Mouse (Mus musculus): Measurements from ENCODE around the gene Spsb4.

The Spsb4 gene

DNA sequence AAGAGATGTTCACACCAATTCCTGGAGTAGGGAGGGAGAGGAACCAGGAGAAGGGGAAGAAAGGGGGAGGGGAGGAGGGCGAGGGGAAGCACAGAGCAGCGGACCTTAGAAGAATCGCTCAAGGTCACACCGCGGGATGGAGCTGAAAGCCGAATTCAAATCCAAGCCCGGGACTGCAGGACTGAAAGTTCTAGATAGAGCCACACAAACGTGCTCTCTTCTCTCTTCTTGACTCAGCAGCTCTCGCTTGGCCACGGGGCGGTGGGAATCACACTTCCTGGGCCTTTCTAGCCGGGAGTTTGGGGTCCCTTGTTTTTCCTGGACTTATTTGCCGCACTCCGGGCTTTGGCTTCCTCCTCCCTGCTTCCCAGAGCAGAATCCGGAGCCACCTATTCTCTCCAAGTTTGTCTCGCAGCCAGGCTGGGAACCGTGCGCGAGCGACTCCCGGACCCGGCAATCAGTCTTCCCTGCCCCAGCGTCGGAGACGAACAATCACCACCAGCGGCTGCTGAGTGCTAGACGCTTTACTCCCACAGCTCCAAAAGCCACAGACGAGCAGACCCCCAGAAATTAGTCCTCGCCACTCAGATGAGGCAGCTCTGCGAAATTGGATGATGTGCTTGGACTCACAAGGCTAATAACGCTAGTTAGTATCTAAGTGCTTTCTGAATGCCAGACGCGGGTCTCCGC lies 1.4 kb downstream of the Spsb4 start:
- DNase-seq (ENCODE audit: low spot score): no peak

DNA sequence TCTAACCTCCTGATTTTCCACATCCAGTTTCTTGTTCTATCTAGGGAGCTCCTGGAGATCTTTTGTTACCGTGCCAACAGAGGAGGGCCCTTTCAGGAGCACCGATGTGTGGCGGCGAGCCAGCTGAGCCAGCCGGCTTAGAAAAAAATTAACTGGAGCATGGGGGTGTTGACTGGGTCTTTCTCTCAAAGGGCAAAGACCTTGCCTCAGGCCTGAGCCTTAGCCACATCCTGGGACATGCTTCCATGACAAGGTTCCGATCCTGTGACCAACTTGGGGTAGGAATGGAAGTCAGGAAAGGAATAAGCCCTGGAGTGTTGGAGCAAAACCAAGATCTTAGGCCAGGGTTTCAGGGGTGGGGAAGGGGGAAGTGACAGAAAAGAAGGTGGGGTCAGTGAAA lies 2.9 kb downstream of the Spsb4 start:
- no peak for DNase-seq (ENCODE audit: low spot score)

DNA sequence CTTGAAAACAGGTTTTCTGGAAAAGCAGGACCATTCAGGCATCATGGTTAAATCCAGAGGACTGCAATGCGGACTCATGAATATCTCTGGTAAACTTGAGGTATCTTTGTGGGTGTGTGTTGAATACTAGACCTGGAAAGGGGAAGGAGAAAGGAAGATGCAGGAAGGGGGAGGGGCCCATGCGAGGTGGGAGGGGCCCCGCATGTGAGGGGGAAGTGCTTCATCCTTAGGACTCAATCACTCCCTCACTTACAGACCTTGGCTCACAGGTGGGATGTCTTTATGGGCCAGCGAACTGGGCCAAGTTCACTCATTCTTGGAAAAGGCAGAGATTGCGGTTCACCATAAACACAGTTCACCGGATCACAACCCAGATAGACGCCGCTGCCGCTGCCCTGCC lies 4.9 kb downstream of the Spsb4 start:
- DNase-seq (ENCODE audit: low spot score): no peak

DNA sequence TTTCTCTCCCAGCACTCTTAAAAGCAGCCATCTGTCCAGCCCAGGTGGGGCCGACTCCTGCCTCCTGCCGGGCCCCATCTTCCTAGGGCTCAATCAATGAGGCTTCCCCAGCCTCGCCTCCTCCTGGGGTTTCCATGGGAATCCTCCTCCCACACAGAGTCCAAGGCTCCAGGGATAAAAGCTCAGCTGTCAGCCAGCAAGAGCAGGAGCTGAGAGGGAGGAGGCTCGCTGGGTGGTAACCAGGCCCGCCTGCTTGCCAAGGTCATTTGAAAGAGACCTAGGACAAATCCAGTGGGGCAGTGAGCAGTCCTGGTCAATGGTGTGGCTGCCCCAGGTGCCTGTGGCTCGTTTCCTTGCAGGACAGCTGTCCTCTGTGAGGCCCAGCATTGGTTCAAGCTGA lies 5.5 kb downstream of the Spsb4 start:
- DNase-seq (ENCODE audit: low spot score): no peak

DNA sequence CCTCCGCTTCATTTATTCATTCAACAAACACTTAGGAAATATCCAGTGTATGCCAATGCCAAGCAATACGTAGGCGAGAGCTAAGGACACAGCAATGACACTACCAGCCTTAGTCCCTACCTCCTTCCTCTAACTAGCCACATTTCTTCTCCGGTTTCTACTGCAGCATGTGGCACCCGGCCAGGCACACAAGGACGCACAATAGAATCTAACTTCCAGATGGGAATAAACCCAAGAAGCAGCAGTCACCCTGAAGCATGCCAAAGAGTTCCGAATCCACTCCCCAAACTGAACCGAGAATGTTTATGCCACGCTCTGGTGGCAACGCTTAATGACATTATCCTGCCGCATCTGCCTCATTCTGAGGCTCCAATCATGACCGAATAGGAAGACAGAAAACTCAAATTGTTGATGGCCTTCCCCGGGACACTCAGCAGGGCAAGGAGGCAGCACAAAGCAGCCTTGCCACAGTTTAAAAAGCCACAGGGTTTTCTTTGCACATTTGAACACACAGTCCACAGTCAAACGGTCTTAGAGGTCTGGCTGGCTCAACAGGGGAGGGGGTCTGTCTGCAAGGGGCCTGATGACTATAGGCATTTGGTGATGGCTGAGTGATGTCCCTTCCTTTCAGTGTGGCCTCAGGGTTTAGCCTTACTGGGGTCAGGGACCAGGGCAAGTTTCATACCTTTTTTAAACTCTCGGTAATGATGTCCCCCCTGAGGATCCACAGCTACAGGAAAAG lies 7.0 kb downstream of the Spsb4 start:
- DNase-seq (ENCODE audit: low spot score): no peak

DNA sequence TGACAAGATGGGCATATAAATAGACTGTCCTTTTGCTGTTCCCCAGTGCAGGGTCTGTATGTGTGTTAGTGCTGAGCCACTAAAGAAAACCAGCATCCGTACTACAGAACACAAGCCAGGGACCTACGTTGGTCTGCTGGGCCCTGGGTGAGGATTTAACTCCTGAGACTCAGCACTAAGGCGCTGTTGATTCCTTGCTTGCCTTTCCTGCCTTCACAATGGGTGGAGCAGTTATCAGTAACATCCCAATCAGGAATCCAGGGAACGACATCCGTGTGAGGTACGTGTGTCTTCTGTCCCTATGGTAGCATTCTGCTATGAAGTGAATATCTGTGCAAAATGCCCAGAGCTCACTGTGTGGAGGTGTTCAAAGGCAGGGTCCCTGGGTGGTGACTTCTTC lies 8.2 kb downstream of the Spsb4 start:
- DNase-seq (ENCODE audit: low spot score): no peak

DNA sequence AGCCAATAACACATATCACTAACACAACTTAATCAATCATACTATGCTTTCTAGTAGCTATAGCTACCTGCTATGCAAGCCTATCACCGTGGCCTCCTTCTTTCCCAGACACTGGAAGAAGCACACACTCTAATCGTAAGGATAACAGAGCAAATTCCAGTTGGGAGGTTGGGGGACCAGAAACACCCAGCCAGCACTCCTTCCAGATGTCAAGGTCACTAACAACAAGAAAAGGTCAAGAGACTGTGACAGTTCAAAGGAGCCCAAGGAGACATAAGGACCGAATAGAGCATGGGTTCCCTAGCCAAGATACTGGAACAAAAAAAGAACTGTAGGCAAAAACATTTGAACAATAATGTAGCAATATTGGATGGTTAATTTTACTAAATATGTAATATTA lies 13.9 kb downstream of the Spsb4 start:
- no peak for DNase-seq (ENCODE audit: low spot score)

DNA sequence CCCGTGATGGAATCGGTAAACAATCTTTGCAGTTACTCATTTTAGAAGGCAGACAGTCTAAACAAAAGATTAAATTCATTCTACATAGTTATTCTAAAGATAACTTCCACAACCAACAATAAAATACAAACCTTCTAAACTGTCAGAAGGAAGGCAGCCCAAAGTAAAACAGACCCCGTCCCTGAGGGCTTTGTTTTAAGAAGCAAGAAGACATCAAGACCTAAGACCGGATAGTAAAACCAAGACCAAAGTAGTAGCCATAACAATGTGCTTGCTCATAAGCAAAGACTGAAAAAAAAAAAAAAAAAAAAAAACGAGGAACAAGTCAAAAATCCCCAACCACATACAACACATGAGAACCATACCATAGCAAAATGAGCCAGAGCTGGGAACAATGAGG lies 15.5 kb downstream of the Spsb4 start:
- no peak for DNase-seq (ENCODE audit: low spot score)

DNA sequence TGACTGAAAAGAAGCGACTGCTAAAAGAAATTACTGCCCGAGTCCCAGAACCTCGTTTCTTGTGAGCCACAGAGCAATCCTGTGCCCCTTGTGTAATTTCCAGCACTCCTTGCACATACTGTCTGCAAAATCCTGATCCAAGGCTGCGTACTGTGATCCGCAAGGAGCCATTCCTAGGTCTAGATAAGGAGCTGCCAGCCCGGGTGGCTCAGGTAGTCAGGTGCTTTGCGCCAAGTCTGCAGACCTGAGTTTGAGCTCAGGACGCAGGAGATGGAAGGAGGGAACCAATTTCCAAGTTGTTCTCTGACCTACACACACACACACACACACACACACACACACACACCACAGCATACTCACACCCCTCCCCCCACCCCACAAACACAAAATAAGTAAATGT lies 16.0 kb downstream of the Spsb4 start:
- DNase-seq (ENCODE audit: low spot score): no peak

DNA sequence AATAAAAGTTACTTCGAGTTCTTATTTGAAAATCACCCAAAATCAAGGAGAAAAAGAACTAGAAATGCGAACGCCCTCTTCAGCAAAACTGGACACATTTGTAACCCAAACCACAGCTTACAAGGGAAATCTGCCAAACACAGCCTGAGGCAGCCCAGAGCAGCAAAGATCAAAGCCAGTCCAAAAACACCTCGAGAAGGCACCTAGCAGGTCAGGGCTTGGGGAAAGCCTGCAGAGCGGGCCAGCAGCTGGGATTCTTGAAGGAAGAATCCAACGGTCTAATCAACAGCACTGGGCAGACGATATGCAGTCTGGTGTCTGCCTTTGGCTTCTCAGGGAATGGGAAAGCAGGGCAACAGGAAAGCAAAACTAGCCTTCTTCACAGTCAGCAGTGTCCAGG lies 16.6 kb downstream of the Spsb4 start:
- DNase-seq (ENCODE audit: low spot score): no peak

DNA sequence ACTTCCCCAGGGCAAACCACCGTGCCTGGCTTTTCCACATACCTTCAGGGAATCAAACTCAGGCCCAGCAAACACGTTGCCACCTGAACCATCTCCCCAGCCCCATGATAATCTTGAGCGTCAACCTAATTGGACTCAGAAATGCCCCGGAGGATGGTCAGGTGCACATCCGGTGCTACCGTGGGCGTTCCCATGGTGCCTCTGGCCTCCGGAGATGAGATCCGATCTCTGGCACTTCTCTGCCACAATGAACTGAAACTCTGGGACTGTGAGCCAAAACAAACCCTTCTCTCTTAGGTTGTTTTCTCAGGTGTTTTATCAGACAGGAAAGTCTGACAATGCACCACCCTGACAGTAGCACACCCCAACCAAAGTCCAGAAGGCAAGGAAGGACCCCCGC lies 17.2 kb downstream of the Spsb4 start:
- no peak for DNase-seq (ENCODE audit: low spot score)

DNA sequence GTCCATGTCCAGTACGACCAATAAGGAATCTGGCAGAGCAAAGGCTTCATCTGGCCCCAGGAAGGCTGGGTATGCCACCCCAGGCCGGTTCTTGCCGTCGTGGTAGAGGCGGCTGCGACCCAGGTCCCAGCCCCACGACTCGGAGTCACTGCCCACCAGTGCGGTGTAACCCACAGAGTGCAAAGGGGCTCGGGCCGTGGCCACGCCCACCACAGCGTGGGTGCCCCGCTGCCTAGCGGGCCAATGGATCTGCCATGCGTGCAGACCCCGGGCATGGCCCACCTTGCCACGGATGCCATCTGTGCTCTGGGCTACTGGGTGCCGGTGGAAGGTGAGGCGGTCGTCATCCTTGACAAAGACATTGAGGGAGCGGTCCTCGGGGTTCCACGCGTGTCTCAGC lies 22.9 kb downstream of the Spsb4 start:
- no peak for DNase-seq (ENCODE audit: low spot score)

DNA sequence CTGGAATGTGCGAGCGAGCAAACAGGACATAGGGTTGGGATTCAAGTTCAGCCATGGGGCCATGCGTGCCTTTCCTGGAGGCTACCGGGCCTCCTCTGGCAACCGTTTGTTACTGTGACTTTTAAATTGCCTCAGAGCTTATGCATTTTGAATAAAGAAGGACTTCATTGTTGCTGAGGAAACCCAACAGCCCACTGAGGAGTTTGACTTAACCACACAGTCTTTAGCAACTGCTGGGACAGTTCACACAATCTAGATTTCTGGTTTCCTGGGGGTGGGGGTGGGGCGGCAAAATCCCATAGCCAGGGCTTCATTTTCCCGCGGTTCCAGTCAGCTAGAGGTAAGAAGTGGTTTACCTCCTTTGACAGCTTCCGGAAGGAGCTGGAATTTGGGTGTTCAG lies 23.9 kb downstream of the Spsb4 start:
- DNase-seq (ENCODE audit: low spot score): no peak

DNA sequence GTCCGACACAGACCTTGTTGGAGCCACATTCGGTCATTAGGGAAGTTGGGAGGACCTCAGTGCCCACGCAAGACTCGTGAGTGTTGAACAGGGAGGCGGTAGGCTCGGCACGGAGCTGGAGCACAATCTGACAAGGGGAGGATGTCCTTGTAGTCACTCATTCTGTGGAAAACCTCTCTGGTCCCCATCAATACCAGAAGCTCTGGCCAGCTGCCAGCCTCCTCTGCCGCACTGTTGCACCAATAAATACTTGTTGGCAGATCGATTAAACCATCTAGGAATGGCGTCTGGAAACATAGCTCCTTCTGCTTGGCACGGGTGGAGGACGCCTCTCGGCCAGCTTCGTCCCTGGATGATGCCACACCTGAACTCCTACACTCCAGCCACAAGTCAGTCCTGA lies 27.5 kb downstream of the Spsb4 start:
- no peak for DNase-seq (ENCODE audit: low spot score)

DNA sequence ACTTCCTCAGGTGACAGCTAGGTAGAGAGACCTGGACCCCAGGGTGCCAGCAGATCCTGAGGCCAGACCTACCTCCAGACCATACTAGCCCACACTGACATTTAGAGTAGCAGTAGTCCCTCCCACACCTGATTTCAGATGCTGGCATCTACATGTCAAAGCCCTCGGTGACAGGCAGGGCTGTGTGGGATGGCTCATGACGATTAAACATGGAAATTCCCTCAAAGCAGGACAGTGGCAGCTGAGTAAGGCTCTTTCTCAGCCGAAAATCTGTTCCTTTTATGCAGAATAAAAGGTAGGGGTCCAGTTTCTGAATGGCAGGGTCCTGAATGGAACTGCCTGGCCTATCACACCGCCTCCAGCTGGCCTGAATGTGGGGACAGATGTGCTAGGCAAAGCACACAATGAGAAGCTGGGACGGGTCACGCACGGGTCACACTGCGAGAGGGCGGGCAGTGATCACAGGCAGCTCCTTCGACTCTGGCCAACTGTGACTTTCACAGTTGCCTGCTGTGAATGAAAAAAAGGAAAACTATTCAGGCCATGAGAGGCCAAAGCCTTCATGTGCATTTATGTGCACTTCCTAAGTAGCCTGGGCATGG lies 29.2 kb downstream of the Spsb4 start:
- no peak for DNase-seq (ENCODE audit: low spot score)

DNA sequence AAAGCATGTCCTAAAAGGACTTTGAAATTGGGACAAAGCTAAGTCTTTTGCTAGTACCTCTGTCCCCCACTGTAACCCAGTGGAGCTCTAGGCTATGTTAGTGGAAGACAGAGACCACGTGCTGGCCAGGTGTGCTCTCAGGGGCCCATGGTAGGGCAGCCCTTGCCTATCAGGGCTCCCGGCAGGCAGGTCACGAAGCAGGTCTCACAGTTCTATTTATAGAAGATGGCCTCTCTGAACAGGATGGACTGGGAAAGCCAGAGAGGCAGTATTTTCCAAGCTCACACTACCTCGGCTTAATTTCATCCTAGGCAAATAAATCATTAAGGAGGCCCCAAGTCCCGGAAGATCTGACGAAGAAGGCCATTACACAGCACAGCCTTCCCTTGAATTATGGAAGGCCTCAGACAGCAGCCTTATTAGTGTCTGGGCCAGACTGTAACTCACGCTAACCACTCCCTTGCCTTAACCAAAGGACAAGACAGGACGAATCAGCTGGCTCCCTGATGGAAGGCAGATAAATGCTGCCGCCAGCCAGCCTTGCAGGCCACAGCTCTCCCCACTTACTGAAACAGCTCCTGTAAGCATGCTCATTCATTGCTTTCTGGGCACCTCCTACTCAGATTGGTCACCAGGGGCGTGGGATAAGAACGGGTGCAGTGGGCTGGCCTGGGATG lies 31.7 kb downstream of the Spsb4 start:
- no peak for DNase-seq (ENCODE audit: low spot score)

DNA sequence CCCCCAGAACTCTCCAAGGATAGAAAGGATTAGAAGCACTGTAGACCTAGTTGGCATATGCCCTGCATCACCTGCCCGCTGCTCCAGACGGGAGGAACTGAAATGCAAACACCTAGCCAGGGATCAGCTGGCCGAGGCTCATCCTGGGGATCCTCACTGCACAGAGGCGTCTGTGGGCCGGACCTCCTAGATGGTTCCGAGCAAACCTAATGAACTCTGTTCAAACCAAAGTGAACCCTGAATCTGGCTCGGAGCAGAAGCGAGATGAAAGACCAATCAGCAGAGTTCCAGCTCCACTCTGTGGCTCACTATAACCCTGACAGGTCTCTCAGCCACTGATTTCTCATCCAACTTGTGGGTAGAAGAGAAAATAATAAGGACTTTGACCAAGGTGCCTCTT lies 34.6 kb downstream of the Spsb4 start:
- DNase-seq (ENCODE audit: low spot score): no peak

DNA sequence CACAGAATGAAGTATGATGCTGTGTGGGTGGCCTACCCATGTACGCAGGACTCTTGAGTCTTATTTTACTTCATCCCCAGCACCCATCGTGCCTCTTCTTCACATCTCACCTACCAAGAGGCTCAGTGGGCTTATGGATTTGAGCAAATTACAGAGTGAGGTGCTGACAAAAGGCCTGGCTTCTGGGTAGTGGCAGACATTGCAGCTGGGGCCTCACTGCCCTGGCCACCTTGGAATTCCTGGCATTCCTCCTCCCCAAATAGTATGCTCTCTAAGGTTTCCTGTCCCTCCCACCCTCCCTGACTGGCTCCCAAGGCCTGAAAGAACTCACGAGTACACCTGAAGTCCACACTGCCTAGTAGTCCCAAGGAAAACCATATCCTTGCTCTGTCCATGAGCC lies 35.7 kb downstream of the Spsb4 start:
- DNase-seq (ENCODE audit: low spot score): no peak

DNA sequence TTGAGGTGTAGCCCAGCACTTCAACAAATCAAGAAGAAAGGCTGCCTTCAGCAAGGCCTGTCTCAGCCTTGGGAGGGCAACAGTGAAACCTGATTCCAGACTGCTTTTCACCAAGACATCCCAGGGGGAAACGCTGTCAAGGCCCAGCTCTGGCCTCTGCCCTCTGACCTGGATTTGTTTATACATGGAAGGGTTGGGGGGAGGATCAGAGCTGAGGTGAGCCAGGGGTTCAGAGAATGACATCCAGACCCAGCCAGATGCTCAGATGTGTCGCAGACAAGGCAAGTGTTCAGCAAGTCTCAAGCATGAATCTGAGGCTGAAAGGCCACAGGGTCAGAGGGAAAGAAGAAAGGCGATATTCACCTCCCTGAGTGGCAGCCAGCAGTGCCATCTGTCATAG lies 36.3 kb downstream of the Spsb4 start:
- no peak for DNase-seq (ENCODE audit: low spot score)

DNA sequence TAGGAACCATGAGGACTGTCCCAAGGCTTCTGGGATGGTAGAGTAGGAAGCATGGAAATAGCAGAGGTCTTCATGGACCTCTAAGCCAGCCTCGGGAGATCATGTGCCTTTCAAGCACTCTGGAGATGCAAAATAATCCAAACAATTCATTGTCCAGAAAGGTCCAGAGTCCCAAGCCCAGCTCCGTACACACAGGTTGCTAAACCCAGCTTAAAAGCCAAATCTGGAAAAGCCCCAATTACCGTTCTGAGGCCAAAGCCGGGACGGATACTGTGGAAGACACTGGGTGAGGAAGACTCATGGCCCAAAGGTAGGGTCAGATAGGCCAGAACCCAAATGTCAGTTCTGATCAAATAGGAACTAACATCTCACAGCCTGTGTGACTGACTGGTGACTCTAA lies 36.8 kb downstream of the Spsb4 start:
- DNase-seq (ENCODE audit: low spot score): no peak

DNA sequence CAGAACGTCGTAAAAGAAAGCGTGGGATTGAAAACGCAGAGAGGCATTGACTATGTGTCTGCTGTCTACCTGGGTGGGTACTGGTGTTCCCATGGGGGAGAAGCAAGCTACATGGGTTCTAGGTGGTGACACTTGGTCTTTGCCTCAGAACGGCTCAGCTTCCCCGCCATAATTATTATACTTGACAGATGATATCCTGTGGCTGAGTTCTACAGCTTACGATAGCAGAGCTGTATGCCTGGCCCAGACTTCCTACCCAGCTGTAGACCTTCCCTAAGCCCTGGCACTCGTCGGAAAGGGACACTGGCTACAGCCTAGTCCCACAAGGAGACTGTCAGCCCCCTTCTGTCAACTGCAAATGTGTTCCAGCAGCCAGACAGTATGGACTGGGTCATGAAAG lies 37.5 kb downstream of the Spsb4 start:
- no peak for DNase-seq (ENCODE audit: low spot score)

DNA sequence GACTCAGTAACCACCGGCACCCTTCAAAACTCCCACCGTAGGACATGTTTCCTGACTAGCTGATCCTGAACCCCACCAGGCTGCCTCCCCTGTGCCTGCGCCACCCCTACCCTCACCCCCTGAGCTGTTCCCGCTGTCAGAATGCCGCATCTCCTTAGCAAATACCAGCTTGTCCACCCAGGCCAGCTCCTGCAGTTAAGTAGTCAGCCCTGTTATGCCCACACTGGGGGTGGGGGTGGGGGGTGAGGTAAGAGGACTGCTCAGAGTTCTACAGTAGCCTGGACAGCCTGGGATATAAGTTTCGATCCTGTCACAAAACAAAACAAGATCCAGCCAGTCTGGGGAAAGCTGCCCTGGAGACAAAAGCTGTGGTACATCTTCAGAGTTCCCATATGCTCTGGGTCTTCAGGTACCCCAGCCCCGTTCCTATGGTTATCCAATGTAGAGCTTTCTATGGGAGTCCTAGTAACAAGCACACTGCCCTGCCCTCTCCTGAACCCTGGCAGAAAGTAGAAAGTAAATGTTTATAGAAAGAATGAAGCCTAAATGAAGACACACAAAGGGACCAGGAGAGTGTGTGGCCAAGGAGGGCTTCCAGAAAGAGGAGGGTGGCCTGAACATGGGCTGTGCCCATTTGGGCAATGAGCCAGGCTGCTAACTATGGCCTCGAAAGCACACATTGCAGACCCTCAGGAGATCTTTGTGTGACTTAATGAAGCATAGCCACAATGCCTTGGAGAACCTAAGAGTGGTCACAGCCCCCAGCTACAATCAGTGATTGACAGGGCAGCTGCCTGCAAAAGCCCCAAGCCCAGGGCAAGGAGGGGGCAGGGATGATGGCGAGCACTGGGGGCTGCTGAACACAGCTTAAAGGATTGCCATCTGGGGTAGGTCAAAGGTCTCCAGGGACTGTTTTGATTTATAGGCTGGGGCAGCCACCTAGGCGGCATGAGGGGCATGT lies 38.3 kb downstream of the Spsb4 start:
- no peak for DNase-seq (ENCODE audit: low spot score)
